Mouse (Mus musculus) neural tube, embryonic 12.5 days (tissue): ENCODE measurements at regions not wholly inside any gene's neighbourhood (a gene's known extent, or its start where the extent isn't known, plus 50 kb on each side); places are given as distances from the start of the nearest gene placed in this dataset. TPM values are rescaled to one million over a fixed set of nuclear protein-coding genes. Genes with fewer than 3 reads are reported as not detected.
"Not testable (repeated sequence)": the region's sequence is repeated elsewhere in the genome, so short reads cannot be mapped to it uniquely, and the experiment has no call there.

Experiments used
- ATAC-seq: fragments of 200-750 bp; cut with Nextera tagmentation; 2 replicates; pipeline ENCODE4 v1.8.0; 2017; ENCODE audit warnings: low read depth, mild to moderate bottlenecking, moderate TSS enrichment, moderate library complexity; ENCODE audit not compliant: low FRiP score
- H3K27ac ChIP-seq: fragments of 300-500 bp; sonication (generic); 2 replicates; pipeline ENCODE4 v1.5.1; 2016
- H3K27me3 ChIP-seq: fragments of 300-500 bp; sonication (generic); replicated peaks from 2 replicates; pipeline ENCODE4 v1.6.1; 2016; ENCODE audit warnings: mild to moderate bottlenecking
- H3K36me3 ChIP-seq: fragments of 300-500 bp; sonication (generic); 2 replicates; pipeline ENCODE4 v1.6.1; 2016; ENCODE audit warnings: mild to moderate bottlenecking
- H3K4me1 ChIP-seq: fragments of 300-500 bp; sonication (generic); 2 replicates; pipeline ENCODE4 v1.6.1; 2016
- H3K4me2 ChIP-seq: fragments of 300-500 bp; sonication (generic); replicated peaks from 2 replicates; pipeline ENCODE4 v1.6.1; 2016; ENCODE audit warnings: mild to moderate bottlenecking
- H3K4me3 ChIP-seq: fragments of 300-500 bp; sonication (generic); 2 replicates; pipeline ENCODE4 v1.5.1; 2016
- H3K9ac ChIP-seq: fragments of 300-500 bp; sonication (generic); 2 replicates; pipeline ENCODE4 v1.6.1; 2016; ENCODE audit warnings: mild to moderate bottlenecking
- H3K9me3 ChIP-seq: fragments of 300-500 bp; sonication (generic); 2 replicates; pipeline ENCODE4 v1.6.1; 2016; ENCODE audit warnings: mild to moderate bottlenecking
- WGBS: fragments of 180-500 bp; shearing (Covaris S2); methylation state at CpG from one replicate; pipeline ENCODE4 v1.1.7; 2016; 5-methylcytosine and 5-hydroxymethylcytosine counted together
- microRNA-seq: library from miRNA; unstranded; fragments of <30 nt; microRNA quantifications from one replicate; pipeline ENCODE4, GENCODE M21; 2017

GRCm38 (mm10) chr13:61805300-61805699 lies 235.4 kb upstream of the Cts3 start:
- not testable (repeated sequence) for H3K27ac ChIP-seq

GRCm38 (mm10) chr13:61804168-61804874 lies 234.4 kb upstream of the Cts3 start:
- not testable (repeated sequence) for H3K27ac ChIP-seq
- peak overlapping the region; percentile 62 for H3K4me2 ChIP-seq
- WGBS, result 1% methylated on average over 19 of the region's 19 CpGs

More at GRCm38 (mm10) chr13:61805300-61805699, 235.4 kb upstream of the Cts3 start:
- H3K4me1 ChIP-seq, ATAC-seq, H3K4me2 ChIP-seq, H3K36me3 ChIP-seq, H3K9ac ChIP-seq, H3K4me3 ChIP-seq, H3K9me3 ChIP-seq, H3K27me3 ChIP-seq: not testable (repeated sequence)
- WGBS, result 89% methylated on average over 3 of the region's 3 CpGs

GRCm38 (mm10) chr13:61803763-61804162 lies 233.8 kb upstream of the Cts3 start:
- WGBS, result 21% methylated on average over 5 of the region's 5 CpGs
- H3K27me3 ChIP-seq, H3K27ac ChIP-seq, ATAC-seq, H3K9me3 ChIP-seq, H3K4me1 ChIP-seq, H3K9ac ChIP-seq, H3K36me3 ChIP-seq: not testable (repeated sequence)
- Histone ChIP-seq H3K4me2 (peak overlapping the region; percentile 62), H3K4me3 (peak overlapping the region; percentile 60)

More at GRCm38 (mm10) chr13:61804168-61804874, 234.4 kb upstream of the Cts3 start:
- ATAC-seq, result peak; percentile 74; the same call in 1 of the 2 replicates
- not testable (repeated sequence) for H3K27me3 ChIP-seq, H3K9me3 ChIP-seq, H3K4me1 ChIP-seq, H3K36me3 ChIP-seq
- peak overlapping the region; percentile 68 for H3K9ac ChIP-seq
- H3K4me3 ChIP-seq, result peak overlapping the region; percentile 60

GRCm38 (mm10) chr13:61763457-61763856 lies 193.5 kb upstream of the Cts3 start:
- not testable (repeated sequence) for H3K27me3 ChIP-seq, ATAC-seq, H3K4me2 ChIP-seq, H3K4me3 ChIP-seq, H3K36me3 ChIP-seq, H3K4me1 ChIP-seq, H3K9ac ChIP-seq, H3K27ac ChIP-seq, H3K9me3 ChIP-seq
- WGBS, result 87% methylated on average over 1 of the region's 1 CpGs

Small RNAs in the stretch of these regions (microRNA-seq; reads per million reads assigned to microRNA genes)
- not detected for gene Gm23739
